Mouse (Mus musculus) intestine, postnatal 0 days (tissue): ENCODE results near the gene Klhl2. TPM values are rescaled to one million over a fixed set of nuclear protein-coding genes. Genes with fewer than 3 reads are reported as not detected.

Experiments
- ATAC-seq: fragments of 200-750 bp; cut with Nextera tagmentation; 2 replicates; pipeline ENCODE4 v1.8.0; 2017; ENCODE audit warnings: mild to moderate bottlenecking, moderate TSS enrichment, moderate library complexity
- H3K27ac ChIP-seq: fragments of 300-500 bp; sonication (generic); 2 replicates; pipeline ENCODE4 v1.5.1; 2014; ENCODE audit warnings: mild to moderate bottlenecking, low read depth, low read length, moderate library complexity
- H3K27me3 ChIP-seq: fragments of 300-500 bp; sonication (generic); replicated peaks from 2 replicates; pipeline ENCODE4 v1.6.1; 2014; ENCODE audit warnings: low read length, mixed read lengths; ENCODE audit not compliant: control insufficient read depth, insufficient read depth
- H3K36me3 ChIP-seq: fragments of 300-500 bp; sonication (generic); 2 replicates; pipeline ENCODE4 v1.6.1; 2014; ENCODE audit warnings: mild to moderate bottlenecking, moderate library complexity; ENCODE audit not compliant: control insufficient read depth, insufficient read depth
- H3K4me1 ChIP-seq: fragments of 300-500 bp; sonication (generic); replicated peaks from 2 replicates; pipeline ENCODE4 v1.6.1; 2014; ENCODE audit warnings: antibody characterized with exemption, low read length, mixed read lengths; ENCODE audit not compliant: control insufficient read depth, insufficient read depth
- H3K4me2 ChIP-seq: fragments of 300-500 bp; sonication (generic); replicated peaks from 2 replicates; pipeline ENCODE4 v1.6.1; 2014; ENCODE audit warnings: low read depth, mild to moderate bottlenecking, moderate library complexity
- H3K4me3 ChIP-seq: fragments of 300-500 bp; sonication (generic); 2 replicates; pipeline ENCODE4 v1.5.1; 2014; ENCODE audit warnings: low read depth, low read length
- H3K9ac ChIP-seq: fragments of 300-500 bp; sonication (generic); 2 replicates; pipeline ENCODE4 v1.6.1; 2014; ENCODE audit warnings: mild to moderate bottlenecking, low read depth, low read length
- H3K9me3 ChIP-seq: fragments of 300-500 bp; sonication (generic); 2 replicates; pipeline ENCODE4 v1.6.1; 2016; ENCODE audit warnings: mixed run types; ENCODE audit not compliant: control insufficient read depth
- CTCF ChIP-seq: sonication (generic); IDR thresholded peaks from 2 replicates; pipeline ENCODE4 v1.5.1; 2016; ENCODE audit warnings: low read depth, mild to moderate bottlenecking, control low read depth, antibody characterized with exemption, moderate library complexity
- WGBS: fragments of 180-500 bp; shearing (Covaris S2); extraction: QIAGEN DNeasy Blood & Tissue Kit; methylation state at CpG from one replicate; pipeline ENCODE4 v1.1.7; 2014; 5-methylcytosine and 5-hydroxymethylcytosine counted together
- polyA plus RNA-seq: library from polyadenylated mRNA; unstranded; fragments of >200 nt; fragmentation: Nextera tagmentation; extraction: Ambion mirVana; gene quantifications from 2 replicates; pipeline ENCODE4 v1.2.1, GENCODE M21; 2015

The Klhl2 gene
- polyA plus RNA-seq, 1 experiment from 2014 or later, result 9.9 TPM

GRCm38 (mm10) chr8:64703191-64703590, 146.6 kb downstream of the Klhl2 start:
- no peaks in the 10 kb centered on the region for H3K27me3 ChIP-seq
- 82% methylated on average over 1 of the region's 1 CpGs for WGBS
- no peak overlapping the region for H3K27ac ChIP-seq
- H3K36me3 ChIP-seq, result no peaks in the 10 kb centered on the region
- no peak overlapping the region for H3K4me2 ChIP-seq
- TF ChIP-seq CTCF, result no peak
- no peak overlapping the region for H3K4me3 ChIP-seq
- no peaks in the 10 kb centered on the region for H3K9me3 ChIP-seq
- H3K4me1 ChIP-seq, result no peaks in the 10 kb centered on the region
- no peak overlapping the region for H3K9ac ChIP-seq
- ATAC-seq, result no peak

- 0 out of 2 replicates have a peak within 1 kb of the TSS, but pooled peaks have one; percentile 37 for H3K9ac ChIP-seq
- peak; percentile 95 for ATAC-seq
- H3K4me1 ChIP-seq, result 0 out of 2 replicates have a peak, but pooled peaks cover 4% of the 10 kb centered on the region
- H3K9me3 ChIP-seq, result no peaks in the 10 kb centered on the region
- peak within 1 kb of the TSS; percentile 92 for H3K4me2 ChIP-seq
- under 1% methylated on average over 54 of the region's 54 CpGs for WGBS
- H3K27me3 ChIP-seq, result peaks cover 14% of the 10 kb centered on the region
- H3K4me3 ChIP-seq, result peak within 1 kb of the TSS; percentile 53
- H3K36me3 ChIP-seq, result no peaks in the 10 kb centered on the region
- H3K27ac ChIP-seq, result peak within 1 kb of the TSS; percentile 41
- peak; percentile 79 for TF ChIP-seq CTCF
Measured at GRCm38 (mm10) chr8:64692651-64693201, 157.1 kb downstream of the Klhl2 start, which contains the start of gene Cpe. Gene Cpe, minus strand, starts transcription at chr8:64693054.

GRCm38 (mm10) chr8:64691591-64692401, 158.0 kb downstream of the Klhl2 start:
- H3K4me1 ChIP-seq, result 0 out of 2 replicates have a peak, but pooled peaks cover 4% of the 10 kb centered on the region
- H3K36me3 ChIP-seq, result no peaks in the 10 kb centered on the region
- peak overlapping the region; percentile 53 for H3K4me3 ChIP-seq
- peak overlapping the region; percentile 92 for H3K4me2 ChIP-seq
- no peak for ATAC-seq
- H3K27me3 ChIP-seq, result peaks cover 14% of the 10 kb centered on the region
- no peaks in the 10 kb centered on the region for H3K9me3 ChIP-seq
- no peak overlapping the region for H3K27ac ChIP-seq
- WGBS, result 35% methylated on average over 16 of the region's 16 CpGs
- H3K9ac ChIP-seq, result no peak overlapping the region
- no peak for TF ChIP-seq CTCF

GRCm38 (mm10) chr8:64690845-64691244, 159.0 kb downstream of the Klhl2 start:
- no peak overlapping the region for H3K27ac ChIP-seq
- H3K9ac ChIP-seq, result no peak overlapping the region
- 0 out of 2 replicates have a peak, but pooled peaks cover 4% of the 10 kb centered on the region for H3K4me1 ChIP-seq
- TF ChIP-seq CTCF, result no peak
- no peaks in the 10 kb centered on the region for H3K36me3 ChIP-seq
- ATAC-seq, result no peak
- no peaks in the 10 kb centered on the region for H3K9me3 ChIP-seq
- H3K27me3 ChIP-seq, result peaks cover 14% of the 10 kb centered on the region
- 78% methylated on average over 6 of the region's 6 CpGs for WGBS
- H3K4me2 ChIP-seq, result 0 out of 2 replicates have a peak overlapping the region, but pooled peaks have one; percentile 92
- no peak overlapping the region for H3K4me3 ChIP-seq

- H3K9me3 ChIP-seq, result no peaks in the 10 kb centered on the region
- no peak overlapping the region for H3K4me2 ChIP-seq
- H3K36me3 ChIP-seq, result no peaks in the 10 kb centered on the region
- no peak overlapping the region for H3K9ac ChIP-seq
- WGBS, result 79% methylated on average over 6 of the region's 6 CpGs
- TF ChIP-seq CTCF, result no peak
- 0 out of 2 replicates have a peak, but pooled peaks cover 4% of the 10 kb centered on the region for H3K4me1 ChIP-seq
- ATAC-seq, result no peak
- peaks cover 14% of the 10 kb centered on the region for H3K27me3 ChIP-seq
- H3K27ac ChIP-seq, result no peak overlapping the region
- no peak overlapping the region for H3K4me3 ChIP-seq
Measured at GRCm38 (mm10) chr8:64690306-64690705, 159.5 kb downstream of the Klhl2 start.

Other genes starting within 250 kb of the Klhl2 start
- gene Cpe, start 157.0 kb downstream of the Klhl2 start, polyA plus RNA-seq, result 173 and 185 TPM in 2 replicates
- gene Msmo1, start 116.2 kb downstream of the Klhl2 start, polyA plus RNA-seq, result 78.7 and 87.4 TPM in 2 replicates
- 89.2 and 90.4 TPM in 2 replicates for gene Tmem192, start 97.2 kb upstream of the Klhl2 start, polyA plus RNA-seq
- gene Trim75, start 137.8 kb upstream of the Klhl2 start, polyA plus RNA-seq, result not detected in 2 replicates
- 0.05 TPM in 1 of 2 replicates, not detected in the other for gene Trim61, start 168.5 kb upstream of the Klhl2 start, polyA plus RNA-seq
- not detected in 2 replicates for gene Trim60, start 168.6 kb upstream of the Klhl2 start, polyA plus RNA-seq
- 0.72 and 1.1 TPM in 2 replicates for gene Apela, start 187.3 kb upstream of the Klhl2 start, polyA plus RNA-seq
- gene Gm10663, start 225.0 kb upstream of the Klhl2 start, polyA plus RNA-seq, result not detected in 2 replicates